Mouse (Mus musculus): ENCODE results near the gene Qpctl. TPM values are rescaled to one million over a fixed set of nuclear protein-coding genes. Genes with fewer than 3 reads are reported as not detected.

Gene Qpctl
- total RNA-seq, 2 experiments from 2014 or later, result 1.9 to 2.9 TPM

- peak; percentile 67 for ATAC-seq (replicated peaks; ENCODE audit: low FRiP score, poor library complexity, severe bottlenecking)
Measured at GRCm38 (mm10) chr7:19093537-19094385, 55.3 kb downstream of the Qpctl start.

GRCm38 (mm10) chr7:19093174-19093521 lies 55.9 kb downstream of the Qpctl start:
- ATAC-seq (replicated peaks; ENCODE audit: low FRiP score, poor library complexity, severe bottlenecking), result peak; percentile 77

GRCm38 (mm10) chr7:19092381-19093173 lies 56.5 kb downstream of the Qpctl start:
- no peak for ATAC-seq (replicated peaks; ENCODE audit: low FRiP score, poor library complexity, severe bottlenecking)

DNA sequence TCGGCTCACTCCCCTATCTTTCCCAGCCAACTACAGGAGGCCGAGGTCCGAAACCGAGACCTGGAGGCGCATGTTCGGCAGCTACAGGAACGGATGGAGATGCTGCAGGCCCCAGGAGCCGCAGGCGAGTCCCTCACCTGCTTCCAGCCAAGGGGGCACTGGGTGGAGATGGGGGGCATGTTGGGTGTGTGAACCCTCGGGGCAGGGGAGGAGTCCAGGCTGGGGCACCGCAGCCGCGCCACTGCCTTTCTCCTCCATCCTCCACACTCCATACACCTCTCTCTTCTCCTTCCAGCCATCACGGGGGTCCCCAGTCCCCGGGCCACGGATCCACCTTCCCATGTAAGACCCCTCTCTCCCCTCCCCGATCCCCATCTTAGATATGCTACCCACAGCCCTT lies 57.2 kb downstream of the Qpctl start:
- ATAC-seq (replicated peaks; ENCODE audit: low FRiP score, poor library complexity, severe bottlenecking), result no peak

Other genes starting within 250 kb of the Qpctl start
- gene Ccdc61, start 238.9 kb downstream of the Qpctl start, total RNA-seq (2015; ENCODE audit: low replicate concordance), result 10.1 and 19.8 TPM in 2 replicates
- gene Ccdc61, start 238.9 kb downstream of the Qpctl start, total RNA-seq (2017; ENCODE audit: low replicate concordance), result 1.7 and 4.6 TPM in 2 replicates
- not detected in 2 replicates for gene Nova2, start 223.4 kb downstream of the Qpctl start, total RNA-seq (2015; ENCODE audit: low replicate concordance)
- gene Nova2, start 223.4 kb downstream of the Qpctl start, total RNA-seq (2017; ENCODE audit: low replicate concordance), result not detected in 2 replicates
- gene Nanos2, start 161.9 kb downstream of the Qpctl start, total RNA-seq (2015; ENCODE audit: low replicate concordance), result not detected in 2 replicates
- gene Nanos2, start 161.9 kb downstream of the Qpctl start, total RNA-seq (2017; ENCODE audit: low replicate concordance), result not detected in 2 replicates
- not detected in 2 replicates for gene Mypop, start 158.0 kb downstream of the Qpctl start, total RNA-seq (2015; ENCODE audit: low replicate concordance)
- gene Mypop, start 158.0 kb downstream of the Qpctl start, total RNA-seq (2017; ENCODE audit: low replicate concordance), result not detected in 2 replicates
- 4.6 and 6.1 TPM in 2 replicates for gene Irf2bp1, start 145.2 kb downstream of the Qpctl start, total RNA-seq (2015; ENCODE audit: low replicate concordance)
- gene Irf2bp1, start 145.2 kb downstream of the Qpctl start, total RNA-seq (2017; ENCODE audit: low replicate concordance), result 3.3 and 6.5 TPM in 2 replicates
- not detected in 2 replicates for gene Foxa3, start 125.8 kb downstream of the Qpctl start, total RNA-seq (2015; ENCODE audit: low replicate concordance)
- not detected in 2 replicates for gene Foxa3, start 125.8 kb downstream of the Qpctl start, total RNA-seq (2017; ENCODE audit: low replicate concordance)
- gene Sympk, start 124.9 kb downstream of the Qpctl start, total RNA-seq (2015; ENCODE audit: low replicate concordance), result 42.8 and 51.5 TPM in 2 replicates
- gene Sympk, start 124.9 kb downstream of the Qpctl start, total RNA-seq (2017; ENCODE audit: low replicate concordance), result 37.7 and 52.8 TPM in 2 replicates
- gene Rsph6a, start 94.6 kb downstream of the Qpctl start, total RNA-seq (2015; ENCODE audit: low replicate concordance), result not detected in 2 replicates
- gene Rsph6a, start 94.6 kb downstream of the Qpctl start, total RNA-seq (2017; ENCODE audit: low replicate concordance), result not detected in 2 replicates
- 17.7 and 33.1 TPM in 2 replicates for gene Dmwd, start 73.1 kb downstream of the Qpctl start, total RNA-seq (2015; ENCODE audit: low replicate concordance)
- gene Dmwd, start 73.1 kb downstream of the Qpctl start, total RNA-seq (2017; ENCODE audit: low replicate concordance), result 13.1 and 19.4 TPM in 2 replicates
- 15.9 and 18.4 TPM in 2 replicates for gene Dmpk, start 65.4 kb downstream of the Qpctl start, total RNA-seq (2015; ENCODE audit: low replicate concordance)
- gene Dmpk, start 65.4 kb downstream of the Qpctl start, total RNA-seq (2017; ENCODE audit: low replicate concordance), result 4.2 and 5.0 TPM in 2 replicates
- not detected in 2 replicates for gene Six5, start 54.7 kb downstream of the Qpctl start, total RNA-seq (2015; ENCODE audit: low replicate concordance)
- 0.13 TPM in 1 of 2 replicates, not detected in the other for gene Six5, start 54.7 kb downstream of the Qpctl start, total RNA-seq (2017; ENCODE audit: low replicate concordance)
- gene Gm4969, start 30.9 kb downstream of the Qpctl start, total RNA-seq (2015; ENCODE audit: low replicate concordance), result not detected in 2 replicates
- not detected in 2 replicates for gene Gm4969, start 30.9 kb downstream of the Qpctl start, total RNA-seq (2017; ENCODE audit: low replicate concordance)
- gene Fbxo46, start 29.4 kb downstream of the Qpctl start, total RNA-seq (2015; ENCODE audit: low replicate concordance), result 4.7 and 5.0 TPM in 2 replicates
- gene Fbxo46, start 29.4 kb downstream of the Qpctl start, total RNA-seq (2017; ENCODE audit: low replicate concordance), result 6.3 and 7.3 TPM in 2 replicates
- gene Snrpd2, start 431 bp upstream of the Qpctl start, total RNA-seq (2015; ENCODE audit: low replicate concordance), result 15.5 and 22.0 TPM in 2 replicates
- 5.4 and 15.7 TPM in 2 replicates for gene Snrpd2, start 431 bp upstream of the Qpctl start, total RNA-seq (2017; ENCODE audit: low replicate concordance)
- gene Gipr, start 16.8 kb upstream of the Qpctl start, total RNA-seq (2015; ENCODE audit: low replicate concordance), result not detected in 2 replicates
- gene Gipr, start 16.8 kb upstream of the Qpctl start, total RNA-seq (2017; ENCODE audit: low replicate concordance), result not detected in 2 replicates
- 2.5 TPM in 1 of 2 replicates, not detected in the other for gene Eml2, start 27.1 kb upstream of the Qpctl start, total RNA-seq (2015; ENCODE audit: low replicate concordance)
- 1.3 TPM in 1 of 2 replicates, not detected in the other for gene Eml2, start 27.1 kb upstream of the Qpctl start, total RNA-seq (2017; ENCODE audit: low replicate concordance)
- gene Gpr4, start 63.2 kb upstream of the Qpctl start, total RNA-seq (2015; ENCODE audit: low replicate concordance), result not detected in 2 replicates
- not detected in 2 replicates for gene Gpr4, start 63.2 kb upstream of the Qpctl start, total RNA-seq (2017; ENCODE audit: low replicate concordance)
- gene Opa3, start 79.0 kb upstream of the Qpctl start, total RNA-seq (2015; ENCODE audit: low replicate concordance), result 19.8 and 25.6 TPM in 2 replicates
- gene Opa3, start 79.0 kb upstream of the Qpctl start, total RNA-seq (2017; ENCODE audit: low replicate concordance), result 20.0 and 22.7 TPM in 2 replicates
- gene Vasp, start 122.5 kb upstream of the Qpctl start, total RNA-seq (2015; ENCODE audit: low replicate concordance), result 34.0 and 58.7 TPM in 2 replicates
- 17.9 and 26.7 TPM in 2 replicates for gene Vasp, start 122.5 kb upstream of the Qpctl start, total RNA-seq (2017; ENCODE audit: low replicate concordance)
- gene Ppm1n, start 130.8 kb upstream of the Qpctl start, total RNA-seq (2015; ENCODE audit: low replicate concordance), result not detected in 2 replicates
- gene Ppm1n, start 130.8 kb upstream of the Qpctl start, total RNA-seq (2017; ENCODE audit: low replicate concordance), result not detected in 2 replicates
- gene Rtn2, start 133.3 kb upstream of the Qpctl start, total RNA-seq (2015; ENCODE audit: low replicate concordance), result 4.0 TPM in 1 of 2 replicates, not detected in the other
- gene Rtn2, start 133.3 kb upstream of the Qpctl start, total RNA-seq (2017; ENCODE audit: low replicate concordance), result not detected in 2 replicates
- 6.3 and 7.9 TPM in 2 replicates for gene Fosb, start 160.8 kb upstream of the Qpctl start, total RNA-seq (2015; ENCODE audit: low replicate concordance)
- gene Fosb, start 160.8 kb upstream of the Qpctl start, total RNA-seq (2017; ENCODE audit: low replicate concordance), result 1.3 and 3.3 TPM in 2 replicates
- 3.6 and 12.6 TPM in 2 replicates for gene Ercc1, start 195.5 kb upstream of the Qpctl start, total RNA-seq (2015; ENCODE audit: low replicate concordance)
- 1.2 and 1.8 TPM in 2 replicates for gene Ercc1, start 195.5 kb upstream of the Qpctl start, total RNA-seq (2017; ENCODE audit: low replicate concordance)
- gene Cd3eap, start 210.2 kb upstream of the Qpctl start, total RNA-seq (2015; ENCODE audit: low replicate concordance), result 2.1 and 3.6 TPM in 2 replicates
- gene Cd3eap, start 210.2 kb upstream of the Qpctl start, total RNA-seq (2017; ENCODE audit: low replicate concordance), result 0.45 and 4.0 TPM in 2 replicates
- not detected in 2 replicates for gene Ppp1r13l, start 210.5 kb upstream of the Qpctl start, total RNA-seq (2015; ENCODE audit: low replicate concordance)
- 0.64 and 1.7 TPM in 2 replicates for gene Ppp1r13l, start 210.5 kb upstream of the Qpctl start, total RNA-seq (2017; ENCODE audit: low replicate concordance)
- 1.7 and 1.8 TPM in 2 replicates for gene Ercc2, start 232.7 kb upstream of the Qpctl start, total RNA-seq (2015; ENCODE audit: low replicate concordance)
- 5.3 and 11.3 TPM in 2 replicates for gene Ercc2, start 232.7 kb upstream of the Qpctl start, total RNA-seq (2017; ENCODE audit: low replicate concordance)

Measured in erythroid progenitor cell, adult 5-6 weeks (primary cell).